Mouse (Mus musculus): ENCODE results near the gene Dpp6. TPM values are rescaled to one million over a fixed set of nuclear protein-coding genes. Genes with fewer than 3 reads are reported as not detected.

Gene Dpp6
- polyA plus RNA-seq, 1 experiment from 2014 or later, result 12.7 TPM

DNA sequence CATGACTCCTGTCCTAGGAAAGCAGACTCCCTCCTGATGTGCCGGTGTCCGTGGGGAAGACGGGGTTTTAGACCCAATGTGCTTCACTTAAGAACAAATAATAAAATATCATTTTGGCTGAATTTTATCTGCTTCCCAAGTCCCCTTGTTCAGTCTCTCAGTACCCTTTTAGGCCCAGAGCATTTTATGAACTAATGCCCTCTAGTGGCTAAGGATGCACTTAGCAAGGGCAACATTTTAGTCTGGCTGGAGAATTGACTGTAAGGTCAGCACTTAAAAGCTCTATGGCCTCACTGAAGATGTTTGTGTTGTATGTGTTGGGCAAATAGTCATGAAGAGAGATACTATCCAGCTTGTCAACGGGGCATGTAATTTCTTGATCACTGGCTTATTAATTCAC, 599.6 kb downstream of the Dpp6 start:
- Histone ChIP-seq H3K4me1 (replicated peaks) (no peaks in the 10 kb centered on the region), H3K9me3 (no peaks in the 10 kb centered on the region), H3K36me3 (no peaks in the 10 kb centered on the region), H3K4me3 (no peak overlapping the region), H3K27ac (no peak overlapping the region), H3K27me3 (ENCODE audit: insufficient read depth, poor library complexity, severe bottlenecking) (no peaks in the 10 kb centered on the region)
- 68% methylated on average over 4 of the region's 4 CpGs for WGBS
- peak; percentile 10 for DNase-seq (ENCODE audit: low spot score)

GRCm38 (mm10) chr5:27417398-27417797, 600.4 kb downstream of the Dpp6 start:
- H3K4me1 ChIP-seq (replicated peaks), result no peaks in the 10 kb centered on the region
- H3K36me3 ChIP-seq, result no peaks in the 10 kb centered on the region
- WGBS, result 80% methylated on average over 7 of the region's 7 CpGs
- H3K27ac ChIP-seq, result no peak overlapping the region
- no peak for DNase-seq (ENCODE audit: low spot score)
- no peaks in the 10 kb centered on the region for H3K9me3 ChIP-seq
- H3K27me3 ChIP-seq (ENCODE audit: insufficient read depth, poor library complexity, severe bottlenecking), result no peaks in the 10 kb centered on the region
- no peak overlapping the region for H3K4me3 ChIP-seq

- no peaks in the 10 kb centered on the region for H3K36me3 ChIP-seq
- H3K4me3 ChIP-seq, result no peak overlapping the region
- no peak overlapping the region for H3K27ac ChIP-seq
- WGBS, result 83% methylated on average over 1 of the region's 1 CpGs
- H3K9me3 ChIP-seq, result no peaks in the 10 kb centered on the region
- no peaks in the 10 kb centered on the region for H3K27me3 ChIP-seq (ENCODE audit: insufficient read depth, poor library complexity, severe bottlenecking)
- no peak for DNase-seq (ENCODE audit: low spot score)
- H3K4me1 ChIP-seq (replicated peaks), result no peaks in the 10 kb centered on the region
Measured at GRCm38 (mm10) chr5:27418856-27419255, 601.9 kb downstream of the Dpp6 start.

GRCm38 (mm10) chr5:27421090-27421635, 604.2 kb downstream of the Dpp6 start:
- Histone ChIP-seq H3K27ac (no peak overlapping the region), H3K27me3 (ENCODE audit: insufficient read depth, poor library complexity, severe bottlenecking) (no peaks in the 10 kb centered on the region), H3K4me1 (replicated peaks) (no peaks in the 10 kb centered on the region), H3K4me3 (no peak overlapping the region), H3K36me3 (no peaks in the 10 kb centered on the region), H3K9me3 (no peaks in the 10 kb centered on the region)
- 77% methylated on average over 4 of the region's 4 CpGs for WGBS
- no peak for DNase-seq (ENCODE audit: low spot score)

GRCm38 (mm10) chr5:27423766-27424165, 606.8 kb downstream of the Dpp6 start:
- no peaks in the 10 kb centered on the region for H3K27me3 ChIP-seq (ENCODE audit: insufficient read depth, poor library complexity, severe bottlenecking)
- H3K4me1 ChIP-seq (replicated peaks), result no peaks in the 10 kb centered on the region
- no peak overlapping the region for H3K4me3 ChIP-seq
- 70% methylated on average over 3 of the region's 3 CpGs for WGBS
- no peaks in the 10 kb centered on the region for H3K9me3 ChIP-seq
- no peaks in the 10 kb centered on the region for H3K36me3 ChIP-seq
- no peak for DNase-seq (ENCODE audit: low spot score)
- no peak overlapping the region for H3K27ac ChIP-seq

DNA sequence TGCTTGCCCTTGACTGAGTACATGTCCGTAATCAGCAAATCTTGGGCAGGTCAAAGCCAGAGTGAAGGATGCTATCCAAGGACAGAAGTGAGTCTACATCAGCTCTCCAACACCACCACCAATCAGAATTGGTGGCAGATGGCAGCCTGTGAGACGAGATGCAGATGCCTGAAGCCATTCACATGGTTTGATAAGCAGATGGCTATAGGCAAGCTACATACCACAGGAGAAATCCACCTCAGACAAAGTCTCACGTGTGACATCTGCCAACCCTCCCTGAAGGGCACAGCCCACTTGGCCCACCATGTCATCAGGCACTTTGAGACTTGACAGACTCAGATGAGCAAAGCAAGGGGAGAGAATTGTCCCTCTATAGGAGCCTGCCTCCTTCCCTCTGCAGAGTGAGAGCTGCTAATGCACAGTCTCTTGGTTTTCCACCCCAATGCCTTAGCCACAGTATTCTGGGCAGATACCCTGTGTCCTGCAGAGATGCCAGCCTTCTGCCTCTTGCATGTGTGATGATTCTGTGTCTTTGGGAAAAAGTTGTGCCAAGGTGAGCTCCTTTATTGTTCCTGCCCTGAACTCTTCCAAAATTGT, 607.6 kb downstream of the Dpp6 start:
- Histone ChIP-seq H3K4me3 (no peak overlapping the region), H3K27ac (no peak overlapping the region)
- 73% methylated on average over 3 of the region's 3 CpGs for WGBS

DNA sequence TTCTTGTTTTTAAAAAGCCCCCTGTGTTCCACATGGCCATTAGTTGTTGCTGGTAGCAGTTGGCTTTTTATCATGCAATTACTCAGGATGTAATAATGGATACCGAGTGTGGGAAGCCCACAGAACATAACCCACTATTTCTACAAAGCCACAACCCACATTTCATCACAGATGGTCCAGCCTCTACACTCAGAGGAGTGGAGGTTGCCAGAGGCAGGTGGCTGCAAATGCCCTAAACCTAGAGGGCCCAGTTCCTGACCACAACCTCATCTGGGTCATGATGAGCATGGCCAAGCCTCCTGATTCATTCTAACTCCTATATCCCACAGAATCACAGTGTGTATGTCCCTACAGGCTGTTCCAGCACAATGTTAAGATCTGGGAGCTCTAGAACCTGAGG, 609.2 kb downstream of the Dpp6 start:
- no peak for DNase-seq (ENCODE audit: low spot score)
- no peaks in the 10 kb centered on the region for H3K4me1 ChIP-seq (replicated peaks)
- H3K27ac ChIP-seq, result no peak overlapping the region
- no peaks in the 10 kb centered on the region for H3K9me3 ChIP-seq
- H3K36me3 ChIP-seq, result no peaks in the 10 kb centered on the region
- H3K27me3 ChIP-seq (ENCODE audit: insufficient read depth, poor library complexity, severe bottlenecking), result no peaks in the 10 kb centered on the region
- no peak overlapping the region for H3K4me3 ChIP-seq
- 76% methylated on average over 1 of the region's 1 CpGs for WGBS

More for the DNA sequence above, 607.6 kb downstream of the Dpp6 start:
- Histone ChIP-seq H3K4me1 (replicated peaks) (no peaks in the 10 kb centered on the region), H3K36me3 (no peaks in the 10 kb centered on the region), H3K9me3 (no peaks in the 10 kb centered on the region), H3K27me3 (ENCODE audit: insufficient read depth, poor library complexity, severe bottlenecking) (no peaks in the 10 kb centered on the region)
- DNase-seq (ENCODE audit: low spot score), result no peak

GRCm38 (mm10) chr5:27433584-27433983, 616.6 kb downstream of the Dpp6 start:
- Histone ChIP-seq H3K9me3 (no peaks in the 10 kb centered on the region), H3K36me3 (no peaks in the 10 kb centered on the region)

DNA sequence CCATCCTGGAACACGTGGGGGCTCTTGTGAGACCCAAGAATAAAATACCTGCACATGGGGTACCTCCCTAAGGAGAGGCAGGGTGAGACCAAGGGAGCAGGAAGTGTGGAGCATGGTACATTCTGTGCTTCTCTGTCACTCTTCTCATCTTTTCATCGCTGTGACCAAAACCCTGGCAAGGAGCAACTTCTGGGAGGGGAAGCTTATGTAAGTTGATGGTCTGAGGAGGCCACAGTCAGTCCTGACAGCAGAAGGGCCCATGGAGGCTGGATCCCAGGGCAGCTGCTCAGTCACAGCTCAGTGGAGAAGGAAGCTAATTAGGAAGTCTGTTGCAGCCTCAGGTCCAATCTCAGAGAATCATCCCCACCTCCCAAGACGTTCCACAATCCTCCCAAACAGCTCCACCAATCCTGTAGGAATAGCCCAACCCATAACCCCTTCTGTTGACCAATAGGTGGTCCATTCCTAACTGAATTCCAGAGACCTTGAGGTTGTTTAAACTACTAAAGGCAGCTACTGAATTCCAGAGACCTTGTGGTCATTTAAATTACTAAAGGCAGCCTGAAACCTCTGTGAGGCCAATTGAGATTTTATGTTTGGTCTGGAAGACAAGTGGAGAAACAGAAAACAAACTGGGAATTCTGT, 636.3 kb downstream of the Dpp6 start:
- no peaks in the 10 kb centered on the region for H3K9me3 ChIP-seq
- no peak overlapping the region for H3K27ac ChIP-seq
- H3K4me1 ChIP-seq (replicated peaks), result no peaks in the 10 kb centered on the region
- no peak for DNase-seq (ENCODE audit: low spot score)
- H3K36me3 ChIP-seq, result no peaks in the 10 kb centered on the region
- no peaks in the 10 kb centered on the region for H3K27me3 ChIP-seq (ENCODE audit: insufficient read depth, poor library complexity, severe bottlenecking)
- WGBS, result 48% methylated on average over 3 of the region's 3 CpGs
- H3K4me3 ChIP-seq, result no peak overlapping the region

More at GRCm38 (mm10) chr5:27433584-27433983, 616.6 kb downstream of the Dpp6 start:
- no peak overlapping the region for H3K27ac ChIP-seq
- no peaks in the 10 kb centered on the region for H3K27me3 ChIP-seq (ENCODE audit: insufficient read depth, poor library complexity, severe bottlenecking)
- no peak overlapping the region for H3K4me3 ChIP-seq
- H3K4me1 ChIP-seq (replicated peaks), result no peaks in the 10 kb centered on the region
- no peak for DNase-seq (ENCODE audit: low spot score)

DNA sequence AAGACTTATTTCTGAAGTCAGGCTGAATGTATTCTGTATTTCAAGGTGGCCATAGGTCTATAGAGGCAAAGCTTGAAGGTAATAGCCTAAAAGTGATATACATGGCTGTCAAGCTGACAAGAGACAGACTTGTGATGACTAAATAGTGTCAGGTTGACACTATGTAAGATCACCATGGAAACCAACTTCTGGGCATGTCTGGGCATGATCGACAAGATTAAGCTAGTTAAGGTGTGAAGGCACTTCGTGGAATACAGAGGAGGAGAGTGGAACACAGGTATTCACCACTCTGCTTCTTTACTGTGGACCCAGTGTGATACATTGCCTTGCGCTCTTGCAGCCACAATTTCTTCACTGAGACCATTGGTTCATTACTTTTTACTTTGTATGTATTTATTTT, 637.4 kb downstream of the Dpp6 start:
- Histone ChIP-seq H3K9me3 (no peaks in the 10 kb centered on the region), H3K27ac (no peak overlapping the region), H3K4me1 (replicated peaks) (no peaks in the 10 kb centered on the region), H3K27me3 (ENCODE audit: insufficient read depth, poor library complexity, severe bottlenecking) (no peaks in the 10 kb centered on the region), H3K36me3 (no peaks in the 10 kb centered on the region), H3K4me3 (no peak overlapping the region)
- DNase-seq (ENCODE audit: low spot score), result no peak
- 90% methylated on average over 3 of the region's 3 CpGs for WGBS

- peaks cover 4% of the 10 kb centered on the region; the same call in 1 of the 2 replicates for H3K4me1 ChIP-seq (replicated peaks)
- H3K36me3 ChIP-seq, result no peaks in the 10 kb centered on the region
- no peak for DNase-seq (ENCODE audit: low spot score)
- H3K4me3 ChIP-seq, result no peak overlapping the region
- no peak overlapping the region for H3K27ac ChIP-seq
- H3K9me3 ChIP-seq, result no peaks in the 10 kb centered on the region
- no peaks in the 10 kb centered on the region for H3K27me3 ChIP-seq (ENCODE audit: insufficient read depth, poor library complexity, severe bottlenecking)
- WGBS, result 89% methylated on average over 1 of the region's 1 CpGs
Measured at GRCm38 (mm10) chr5:27456981-27457380, 640.0 kb downstream of the Dpp6 start.

DNA sequence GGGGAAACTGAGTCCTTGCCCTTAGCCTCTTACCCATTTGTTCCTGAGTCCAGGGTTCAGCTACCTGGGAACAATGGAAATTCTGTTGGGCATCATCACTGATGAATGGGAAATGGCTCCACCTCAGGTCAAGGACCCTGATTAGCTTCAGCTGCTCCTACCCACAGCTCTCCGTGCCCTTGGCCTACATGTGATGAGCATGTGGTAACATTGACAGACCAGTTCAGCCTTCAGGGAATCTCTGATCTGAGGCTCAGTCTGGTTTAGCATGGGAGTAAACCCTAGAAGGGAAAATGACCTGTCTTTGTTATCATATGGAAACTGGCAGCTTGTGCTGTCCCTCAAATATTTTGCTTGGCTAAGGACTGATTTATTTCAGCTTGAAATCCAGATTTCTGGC, 640.7 kb downstream of the Dpp6 start:
- Histone ChIP-seq H3K4me3 (no peak overlapping the region), H3K27ac (no peak overlapping the region), H3K36me3 (no peaks in the 10 kb centered on the region), H3K9me3 (no peaks in the 10 kb centered on the region), H3K4me1 (replicated peaks) (peaks cover 4% of the 10 kb centered on the region; the same call in 1 of the 2 replicates), H3K27me3 (ENCODE audit: insufficient read depth, poor library complexity, severe bottlenecking) (no peaks in the 10 kb centered on the region)
- WGBS, result 71% methylated on average over 1 of the region's 1 CpGs
- no peak for DNase-seq (ENCODE audit: low spot score)

- H3K4me3 ChIP-seq, result no peak overlapping the region
- WGBS, result 84% methylated on average over 4 of the region's 4 CpGs
- no peaks in the 10 kb centered on the region for H3K27me3 ChIP-seq (ENCODE audit: insufficient read depth, poor library complexity, severe bottlenecking)
- no peaks in the 10 kb centered on the region for H3K9me3 ChIP-seq
- no peak for DNase-seq (ENCODE audit: low spot score)
- no peaks in the 10 kb centered on the region for H3K36me3 ChIP-seq
- H3K27ac ChIP-seq, result no peak overlapping the region
- H3K4me1 ChIP-seq (replicated peaks), result no peaks in the 10 kb centered on the region
Measured at GRCm38 (mm10) chr5:27474964-27475465, 658.0 kb downstream of the Dpp6 start.

Measured in hindbrain, embryonic 10.5 days (tissue).